Comparison of ENCODE assay signal across 23 mouse cellular contexts in genomic region chr7:92040785-92041411, GRCm38 (mm10).
DNase-seq lines count a peak whose midpoint lies in the region; ATAC-seq and TF ChIP-seq lines count a peak whose summit lies in the region.
"Had no signal": no experiment of that assay in that cellular context is flagged by ENCODE, and none has a peak within 500 bp of the region (broad histone marks: within the 10 kb centered on the region; RNA-seq: fewer than 3 reads in every experiment).

No protein-coding gene starts in this region.

- 46% methylated on average over 2 of the region's 2 CpGs for WGBS in hindbrain, embryonic 14.5 days
- 77% methylated on average over 2 of the region's 2 CpGs for WGBS in hindbrain, embryonic 10.5 days
- 77% methylated on average over 2 of the region's 2 CpGs for WGBS in forebrain, embryonic 13.5 days
- 52% methylated on average over 2 of the region's 2 CpGs for WGBS in midbrain, embryonic 15.5 days

- no peaks in the 10 kb centered on the region for H3K9me3 ChIP-seq in hindbrain, embryonic 14.5 days (ENCODE audit: control insufficient read depth, low read length)
- H3K9me3 ChIP-seq in hindbrain, embryonic 10.5 days = no peaks in the 10 kb centered on the region
- H3K9me3 ChIP-seq in forebrain, embryonic 13.5 days (replicated peaks) = no peaks in the 10 kb centered on the region
- H3K9me3 ChIP-seq in midbrain, embryonic 15.5 days = no peaks in the 10 kb centered on the region
- H3K9me3 ChIP-seq: embryonic facial prominence, embryonic 12.5 days; heart, embryonic 15.5 days; kidney, embryonic 15.5 days; limb, embryonic 12.5 days; liver, embryonic 13.5 days; midbrain, embryonic 12.5 days had no signal

- no peaks in the 10 kb centered on the region for H3K4me1 ChIP-seq in hindbrain, embryonic 14.5 days (replicated peaks; ENCODE audit: control insufficient read depth, insufficient read depth, low read length)
- no peaks in the 10 kb centered on the region for H3K4me1 ChIP-seq in hindbrain, embryonic 10.5 days (replicated peaks)
- no peaks in the 10 kb centered on the region for H3K4me1 ChIP-seq in forebrain, embryonic 13.5 days
- no peaks in the 10 kb centered on the region for H3K4me1 ChIP-seq in midbrain, embryonic 15.5 days
- H3K4me1 ChIP-seq: embryonic facial prominence, embryonic 12.5 days; heart, embryonic 15.5 days; kidney, embryonic 15.5 days; limb, embryonic 12.5 days; liver, embryonic 13.5 days; midbrain, embryonic 12.5 days had no signal

- no peaks in the 10 kb centered on the region for H3K27me3 ChIP-seq in hindbrain, embryonic 14.5 days (ENCODE audit: control insufficient read depth, insufficient read depth, low read length)
- H3K27me3 ChIP-seq in hindbrain, embryonic 10.5 days (ENCODE audit: insufficient read depth, poor library complexity, severe bottlenecking) = no peaks in the 10 kb centered on the region
- no peaks in the 10 kb centered on the region for H3K27me3 ChIP-seq in forebrain, embryonic 13.5 days
- H3K27me3 ChIP-seq in midbrain, embryonic 15.5 days (replicated peaks) = no peaks in the 10 kb centered on the region
- H3K27me3 ChIP-seq: embryonic facial prominence, embryonic 12.5 days; heart, embryonic 15.5 days; kidney, embryonic 15.5 days; limb, embryonic 12.5 days; liver, embryonic 13.5 days; midbrain, embryonic 12.5 days had no signal

- DNase-seq in hindbrain, embryonic 14.5 days (ENCODE audit: low spot score) = no peak
- no peak for DNase-seq in hindbrain, embryonic 10.5 days (ENCODE audit: low spot score)
- peak; percentile 87 for DNase-seq in brain, embryonic 14.5 days (ENCODE audit: low read depth)
- DNase-seq in spleen, postnatal 36 days (ENCODE audit: low spot score in 2 of 2) = no peak
- DNase-seq in cerebellum, postnatal 25 days = no peak
- DNase-seq: B cell, adult 2 months; cerebellum, adult 8-10 months; gastrocnemius, postnatal 36 days; heart, postnatal 4 days; kidney, postnatal 4 days; liver, embryonic 13.5 days; lung, embryonic 14.5 days; thymus, adult 2 months had no signal

- ATAC-seq in hindbrain, embryonic 14.5 days (ENCODE audit: low FRiP score) = peak; percentile 46; the same call in 1 of the 2 replicates
- ATAC-seq in forebrain, embryonic 13.5 days = peak; percentile 94
- ATAC-seq in midbrain, embryonic 15.5 days (replicated peaks) = peak; percentile 93
- ATAC-seq: intestine, embryonic 16.5 days had no signal

- TF ChIP-seq CTCF in brain, embryonic 14.5 days (IDR thresholded peaks at IDR 0.05; ENCODE audit: borderline replicate concordance, extremely low read depth, insufficient read depth, insufficient read length) = no peak

- TF ChIP-seq POLR2A in brain, embryonic 14.5 days (IDR thresholded peaks at IDR 0.05; ENCODE audit: borderline replicate concordance, extremely low read depth, insufficient read depth, insufficient read length, poor library complexity, severe bottlenecking) = no peak

- H3K4me3 ChIP-seq in hindbrain, embryonic 14.5 days (replicated peaks; ENCODE audit: low read length) = no peak overlapping the region
- no peak overlapping the region for H3K4me3 ChIP-seq in hindbrain, embryonic 10.5 days
- no peak overlapping the region for H3K4me3 ChIP-seq in forebrain, embryonic 13.5 days
- no peak overlapping the region for H3K4me3 ChIP-seq in midbrain, embryonic 15.5 days
- H3K4me3 ChIP-seq: embryonic facial prominence, embryonic 12.5 days; erythroblast, embryonic 14.5 days; heart, embryonic 15.5 days; kidney, embryonic 15.5 days; limb, embryonic 12.5 days; liver, embryonic 13.5 days; midbrain, embryonic 12.5 days had no signal

- no peak overlapping the region for H3K9ac ChIP-seq in hindbrain, embryonic 14.5 days
- no peak overlapping the region for H3K9ac ChIP-seq in forebrain, embryonic 13.5 days
- no peak overlapping the region for H3K9ac ChIP-seq in midbrain, embryonic 15.5 days
- H3K9ac ChIP-seq: embryonic facial prominence, embryonic 12.5 days; heart, embryonic 15.5 days; kidney, embryonic 15.5 days; limb, embryonic 12.5 days; liver, embryonic 13.5 days; lung, embryonic 14.5 days; midbrain, embryonic 12.5 days had no signal

- no peaks in the 10 kb centered on the region for H3K36me3 ChIP-seq in hindbrain, embryonic 14.5 days (replicated peaks; ENCODE audit: control insufficient read depth, insufficient read depth)
- H3K36me3 ChIP-seq in hindbrain, embryonic 10.5 days = no peaks in the 10 kb centered on the region
- no peaks in the 10 kb centered on the region for H3K36me3 ChIP-seq in forebrain, embryonic 13.5 days (ENCODE audit: poor library complexity, severe bottlenecking)
- H3K36me3 ChIP-seq in midbrain, embryonic 15.5 days (replicated peaks) = no peaks in the 10 kb centered on the region
- H3K36me3 ChIP-seq: embryonic facial prominence, embryonic 12.5 days; heart, embryonic 15.5 days; kidney, embryonic 15.5 days; limb, embryonic 12.5 days; liver, embryonic 13.5 days; midbrain, embryonic 12.5 days had no signal

- peak overlapping the region; percentile 54; the same call in 1 of the 2 replicates for H3K27ac ChIP-seq in hindbrain, embryonic 14.5 days
- no peak overlapping the region for H3K27ac ChIP-seq in hindbrain, embryonic 10.5 days
- peak overlapping the region; percentile 51 for H3K27ac ChIP-seq in forebrain, embryonic 13.5 days
- H3K27ac ChIP-seq in midbrain, embryonic 15.5 days = peak overlapping the region; percentile 74
- H3K27ac ChIP-seq: embryonic facial prominence, embryonic 12.5 days; heart, embryonic 15.5 days; kidney, embryonic 15.5 days; limb, embryonic 12.5 days; liver, embryonic 13.5 days; macrophage; midbrain, embryonic 12.5 days had no signal

- no peak overlapping the region for H3K4me2 ChIP-seq in hindbrain, embryonic 14.5 days (replicated peaks)
- H3K4me2 ChIP-seq in forebrain, embryonic 13.5 days = no peak overlapping the region
- no peak overlapping the region for H3K4me2 ChIP-seq in midbrain, embryonic 15.5 days
- H3K4me2 ChIP-seq: embryonic facial prominence, embryonic 12.5 days; heart, embryonic 15.5 days; kidney, embryonic 15.5 days; limb, embryonic 12.5 days; liver, embryonic 13.5 days; lung, embryonic 14.5 days; midbrain, embryonic 12.5 days had no signal
